Mouse (Mus musculus) MEL (cell line): Measurements from ENCODE around the gene Rtn2. TPM values are rescaled to one million over a fixed set of nuclear protein-coding genes. Genes with fewer than 3 reads are reported as not detected.

Source experiments
- DNase-seq: peaks from one replicate; pipeline ENCODE4 v3.0.0; 2011; ENCODE audit warnings: low read depth, low spot score
- H3K27ac ChIP-seq: 2 replicates; pipeline ENCODE4 v1.5.1; 2012; ENCODE audit warnings: low read depth, mild to moderate bottlenecking, control low read depth, low read length, moderate library complexity; ENCODE audit not compliant: control insufficient read depth
- H3K27me3 ChIP-seq, 2 experiments: fragments of 150-350 bp in 1 of 2; sonication (generic) in 1 of 2; 2 replicates each; pipeline ENCODE4 v1.6.1; 2012; ENCODE audit warnings: low read length in 2 of 2, mild to moderate bottlenecking in 2 of 2, improper control_type of control experiment in 1 of 2, moderate library complexity in 1 of 2; ENCODE audit not compliant: insufficient read depth in 2 of 2, control insufficient read depth in 1 of 2
- H3K36me3 ChIP-seq, 2 experiments: 2 replicates each; pipeline ENCODE4 v1.6.1; 2012 to 2014; ENCODE audit warnings: low read length in 2 of 2, improper control_type of control experiment in 1 of 2, inconsistent platforms in 1 of 2, mild to moderate bottlenecking in 1 of 2; ENCODE audit not compliant: insufficient read depth in 2 of 2, control insufficient read depth in 1 of 2
- H3K4me1 ChIP-seq, 2 experiments: fragments of 150-350 bp in 1 of 2; sonication (generic) in 1 of 2; 2 replicates each; pipeline ENCODE4 v1.6.1; 2012; ENCODE audit warnings: low read length in 2 of 2, improper control_type of control experiment in 1 of 2, mild to moderate bottlenecking in 1 of 2; ENCODE audit not compliant: insufficient read depth in 2 of 2, control insufficient read depth in 1 of 2
- H3K4me3 ChIP-seq, 2 experiments: fragments of 150-350 bp in 1 of 2; sonication (generic) in 1 of 2; 2 replicates each; pipeline ENCODE4 v1.5.1; 2012; ENCODE audit warnings: low read depth in 2 of 2, low read length in 2 of 2, mild to moderate bottlenecking in 2 of 2, moderate library complexity in 2 of 2, control low read depth in 1 of 2, improper control_type of control experiment in 1 of 2; ENCODE audit not compliant: control insufficient read depth in 1 of 2, insufficient read depth in 1 of 2
- H3K79me2 ChIP-seq: 2 replicates; pipeline ENCODE4 v1.6.1; 2012; ENCODE audit warnings: mild to moderate bottlenecking, low read length, moderate library complexity; ENCODE audit not compliant: control insufficient read depth, poor library complexity, insufficient read depth
- H3K9ac ChIP-seq: 2 replicates; pipeline ENCODE4 v1.6.1; 2012; ENCODE audit warnings: low read depth, mild to moderate bottlenecking, control low read depth, low read length, moderate library complexity; ENCODE audit not compliant: control insufficient read depth, poor library complexity, severe bottlenecking
- H3K9me3 ChIP-seq: fragments of 150-350 bp; sonication (generic); replicated peaks from 2 replicates; pipeline ENCODE4 v1.6.1; 2012; ENCODE audit warnings: mild to moderate bottlenecking, low read length, improper control_type of control experiment, moderate library complexity; ENCODE audit not compliant: insufficient read depth
- CHD1 ChIP-seq: IDR thresholded peaks from 2 replicates; pipeline ENCODE4 v1.6.1; 2012; ENCODE audit warnings: low read depth, mild to moderate bottlenecking, inconsistent platforms, low read length, improper control_type of control experiment
- CHD2 ChIP-seq: IDR thresholded peaks from 2 replicates; pipeline ENCODE4 v1.6.1; 2011; ENCODE audit warnings: low read length, improper control_type of control experiment
- CTCF ChIP-seq, 3 experiments: IDR thresholded peaks in 2 of 3; conservative IDR thresholded peaks in 1 of 3; 2 replicates each; pipeline ENCODE4 v1.5.1; 2011 to 2012; ENCODE audit warnings: low read length in 3 of 3, low read depth in 2 of 3, mild to moderate bottlenecking in 2 of 3, improper control_type of control experiment in 1 of 3, inconsistent platforms in 1 of 3, mixed read lengths in 1 of 3, moderate library complexity in 1 of 3; ENCODE audit not compliant: control insufficient read depth in 1 of 3, insufficient read depth in 1 of 3, poor library complexity in 1 of 3, severe bottlenecking in 1 of 3
- ELF1 ChIP-seq: IDR thresholded peaks from 2 replicates; pipeline ENCODE4 v1.6.1; 2014; ENCODE audit warnings: low read depth, mild to moderate bottlenecking, inconsistent platforms, low read length, improper control_type of control experiment, moderate library complexity
- ETS1 ChIP-seq: IDR thresholded peaks from 2 replicates; pipeline ENCODE4 v1.6.1; 2012; ENCODE audit warnings: low read depth, mild to moderate bottlenecking, inconsistent platforms, low read length, improper control_type of control experiment, moderate library complexity
- GABPA ChIP-seq: IDR thresholded peaks from 2 replicates; pipeline ENCODE4 v1.6.1; 2012; ENCODE audit warnings: low read depth, mild to moderate bottlenecking, inconsistent platforms, low read length, improper control_type of control experiment, moderate library complexity
- HCFC1 ChIP-seq: IDR thresholded peaks from 2 replicates; pipeline ENCODE4 v1.6.1; 2012; ENCODE audit warnings: low read depth, mild to moderate bottlenecking, inconsistent platforms, low read length, improper control_type of control experiment, moderate library complexity
- KAT2A ChIP-seq: conservative IDR thresholded peaks from 2 replicates; pipeline ENCODE4 v1.6.1; 2012; ENCODE audit warnings: low read depth, low read length, improper control_type of control experiment, inconsistent platforms
- MXI1 ChIP-seq: IDR thresholded peaks from 2 replicates; pipeline ENCODE4 v1.6.1; 2011; ENCODE audit warnings: mild to moderate bottlenecking, low read depth, low read length, improper control_type of control experiment
- MYC ChIP-seq: IDR thresholded peaks from 2 replicates; pipeline ENCODE4 v1.6.1; 2011; ENCODE audit warnings: low read depth, mild to moderate bottlenecking, low read length, improper control_type of control experiment, moderate library complexity
- NRF1 ChIP-seq: IDR thresholded peaks from 2 replicates; pipeline ENCODE4 v1.6.1; 2014; ENCODE audit warnings: low read depth, mild to moderate bottlenecking, inconsistent platforms, low read length, improper control_type of control experiment, moderate library complexity; ENCODE audit not compliant: poor library complexity, insufficient read depth, severe bottlenecking
- POLR2A ChIP-seq, 2 experiments: IDR thresholded peaks; 2 replicates each; pipeline ENCODE4 v1.6.1; 2011 to 2012; ENCODE audit warnings: low read length in 2 of 2, mild to moderate bottlenecking in 2 of 2, control low read depth in 1 of 2, improper control_type of control experiment in 1 of 2, low read depth in 1 of 2, moderate library complexity in 1 of 2; ENCODE audit not compliant: control insufficient read depth in 1 of 2, insufficient read depth in 1 of 2, poor library complexity in 1 of 2
- POLR2AphosphoS2 ChIP-seq: IDR thresholded peaks from 2 replicates; pipeline ENCODE4 v1.6.1; 2011; ENCODE audit warnings: low read length, improper control_type of control experiment
- RAD21 ChIP-seq: IDR thresholded peaks from 2 replicates; pipeline ENCODE4 v1.6.1; 2011; ENCODE audit warnings: mild to moderate bottlenecking, low read depth, low read length, improper control_type of control experiment
- SIN3A ChIP-seq: IDR thresholded peaks from 2 replicates; pipeline ENCODE4 v1.6.1; 2012; ENCODE audit warnings: low read length, improper control_type of control experiment, inconsistent platforms
- SMC3 ChIP-seq: IDR thresholded peaks from 2 replicates; pipeline ENCODE4 v1.6.1; 2011; ENCODE audit warnings: low read depth, low read length, improper control_type of control experiment
- TAL1 ChIP-seq: IDR thresholded peaks from 2 replicates; pipeline ENCODE4 v1.6.1; 2012; ENCODE audit warnings: mild to moderate bottlenecking, inconsistent platforms, low read length, moderate library complexity, mixed read lengths
- UBTF ChIP-seq: IDR thresholded peaks from 2 replicates; pipeline ENCODE4 v1.6.1; 2012; ENCODE audit warnings: low read depth, mild to moderate bottlenecking, inconsistent platforms, low read length, improper control_type of control experiment, moderate library complexity, borderline replicate concordance; ENCODE audit not compliant: insufficient read depth
- ZMIZ1 ChIP-seq: IDR thresholded peaks from 2 replicates; pipeline ENCODE4 v1.6.1; 2012; ENCODE audit warnings: low read depth, mild to moderate bottlenecking, inconsistent platforms, low read length, improper control_type of control experiment, moderate library complexity
- polyA plus RNA-seq, 2 experiments: library from polyadenylated mRNA; stranded (reverse) in 1 of 2; unstranded in 1 of 2; fragments of >175 nt in 1 of 2; fragments of >200 nt in 1 of 2; gene quantifications; 2 replicates each; pipeline versions ENCODE4 v1.2.1 to v1.2.4; 2012; ENCODE audit warnings: low replicate concordance in 2 of 2, low read depth in 1 of 2; ENCODE audit not compliant: insufficient read length in 2 of 2, insufficient read depth in 1 of 2, missing spikeins in 1 of 2
- total RNA-seq: library from RNA; depleted of rRNA; stranded (reverse); fragments of 300-350 nt; gene quantifications from 2 replicates; pipeline ENCODE4 v1.2.3, GENCODE M21; 2012

Rtn2 gene
- total and polyA plus RNA-seq, 3 experiments = 0.27 to 1.4 TPM; not detected in 1

DNA sequence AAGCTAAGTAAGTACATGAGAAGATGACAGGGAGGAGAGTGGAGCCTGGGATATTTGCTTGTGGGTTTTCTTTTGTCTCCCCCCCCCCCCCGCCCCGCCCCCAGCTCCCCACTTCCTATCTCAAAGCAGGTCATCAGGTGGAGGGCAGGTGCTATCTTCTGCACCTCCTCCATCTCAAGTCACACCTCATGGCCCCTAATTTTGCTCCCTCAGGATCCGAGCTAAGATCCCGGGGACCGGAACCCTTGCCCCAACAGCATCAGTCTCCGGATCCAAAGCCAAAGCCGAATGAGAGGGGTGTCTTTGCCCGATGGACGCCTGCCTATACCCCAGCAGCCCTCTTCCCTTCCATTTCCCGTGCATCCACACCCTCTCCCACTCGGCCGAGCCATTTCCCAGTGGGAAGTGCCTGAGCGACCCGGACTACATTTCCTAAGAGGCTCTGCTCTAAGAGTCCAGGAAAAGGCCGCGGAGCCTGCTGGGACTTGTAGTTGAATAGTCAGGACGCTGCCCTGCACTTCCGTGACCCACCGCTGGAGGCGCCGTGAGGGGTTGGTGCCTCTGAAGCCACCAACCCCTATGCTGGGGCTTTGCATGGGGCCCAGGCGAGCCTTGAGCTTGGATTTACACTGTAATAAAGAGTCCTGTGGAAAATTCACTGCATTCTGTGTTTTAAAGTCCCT, 13.2 kb downstream of the Rtn2 start:
- H3K79me2 ChIP-seq = no peaks in the 10 kb centered on the region
- TF ChIP-seq HCFC1 (peak; percentile 99), ELF1 (peak; percentile 93), KAT2A (peak; percentile 93), ZMIZ1 (no peak), TAL1 (no peak), CHD1 (no peak), GABPA (no peak), SMC3 (no peak), MYC (no peak), CHD2 (no peak), POLR2A (IDR thresholded peaks at IDR 0.05; ENCODE audit: control insufficient read depth in 1 of 2, insufficient read depth in 1 of 2, low read depth in 1 of 2, low read length in 2 of 2, poor library complexity in 1 of 2) (no peak), SIN3A (no peak; the same call in 1 of the 2 replicates), NRF1 (no peak), CTCF (IDR thresholded peaks at IDR 0.05 in 2 of 3, conservative IDR thresholded peaks at IDR 0.05 in 1 of 3; ENCODE audit: control insufficient read depth in 1 of 3, insufficient read depth in 1 of 3, low read depth in 2 of 3, low read length in 3 of 3, poor library complexity in 1 of 3, severe bottlenecking in 1 of 3) (peak; percentile 74 to 80 (median 78)), ETS1 (no peak), UBTF (no peak), POLR2AphosphoS2 (no peak), RAD21 (no peak)
- no peak overlapping the region for H3K27ac ChIP-seq
- peaks cover 0 to 14% of the 10 kb centered on the region in 2 experiments; a peak in 2 of 4 replicates for H3K4me1 ChIP-seq
- peaks cover 0 to 5% of the 10 kb centered on the region in 2 experiments; a peak in 1 of 4 replicates for H3K36me3 ChIP-seq
- H3K9me3 ChIP-seq = no peaks in the 10 kb centered on the region
- no peaks in the 10 kb centered on the region for H3K27me3 ChIP-seq
- H3K4me3 ChIP-seq = peak overlapping the region; percentile 55 to 64
- DNase-seq = peak; percentile 90
- peak overlapping the region; percentile 41; the same call in 1 of the 2 replicates for H3K9ac ChIP-seq

DNA sequence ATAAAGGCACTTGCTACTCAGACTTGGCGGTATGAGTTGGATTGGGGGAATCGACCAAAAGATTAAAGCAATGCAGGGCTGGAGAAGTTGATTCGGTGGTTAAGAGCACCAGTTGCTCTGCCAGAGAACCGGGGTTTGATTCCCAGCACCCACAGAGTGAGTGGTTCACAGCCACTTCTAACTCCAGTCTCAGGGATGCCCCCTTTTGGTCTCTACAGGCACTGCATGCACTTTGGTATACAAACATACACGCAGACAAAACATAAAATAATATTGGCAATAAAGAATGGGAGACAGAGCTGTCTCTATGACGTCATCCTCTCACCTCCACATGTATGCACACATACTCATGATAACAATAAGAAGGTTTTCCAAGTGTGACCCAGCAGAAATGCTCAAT, 14.6 kb downstream of the Rtn2 start:
- Histone ChIP-seq H3K4me1 (peaks cover 0 to 8% of the 10 kb centered on the region in 2 experiments; a peak in 2 of 4 replicates), H3K36me3 (no peaks in the 10 kb centered on the region), H3K9me3 (no peaks in the 10 kb centered on the region), H3K4me3 (no peak overlapping the region), H3K27ac (no peak overlapping the region), H3K9ac (no peak overlapping the region), H3K27me3 (no peaks in the 10 kb centered on the region), H3K79me2 (no peaks in the 10 kb centered on the region)
- peak; percentile 47 for DNase-seq
- no peak for TF ChIP-seq MXI1
- TF ChIP-seq CTCF (IDR thresholded peaks at IDR 0.05 in 2 of 3, conservative IDR thresholded peaks at IDR 0.05 in 1 of 3; ENCODE audit: control insufficient read depth in 1 of 3, insufficient read depth in 1 of 3, low read depth in 2 of 3, low read length in 3 of 3, poor library complexity in 1 of 3, severe bottlenecking in 1 of 3) = peak in 2 of 3 experiments; percentile 35 to 39; a peak in 4 of 6 replicates
